Comparison of ENCODE assay signal across 16 mouse cellular contexts in the genomic region with DNA sequence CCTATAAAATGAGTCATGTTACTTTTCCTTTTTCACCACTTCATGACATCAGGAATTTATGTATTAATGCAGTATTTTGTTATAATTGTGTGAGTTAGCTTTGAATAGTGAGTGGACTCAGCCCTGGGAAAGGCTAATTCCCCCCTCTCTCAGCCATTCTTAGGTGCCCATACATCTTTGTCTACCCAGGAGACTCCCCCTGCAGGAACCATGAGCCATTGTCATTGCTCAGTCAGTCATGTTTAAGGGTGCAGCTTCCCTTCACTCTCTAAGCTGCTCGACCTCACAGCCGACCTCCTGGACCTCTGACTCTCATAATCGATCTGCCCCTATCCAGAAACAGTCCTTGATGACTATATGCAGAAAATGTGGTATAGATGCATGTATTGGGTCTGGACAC. TPM values are rescaled to one million over a fixed set of nuclear protein-coding genes. Genes with fewer than 3 reads are reported as not detected.
A peak's percentile ranks its signal among the peaks of the same experiment; 100 is the strongest.
DNase-seq lines count a peak whose midpoint lies in the region; ATAC-seq and TF ChIP-seq lines count a peak whose summit lies in the region.
"Not testable (repeated sequence)": the region's sequence is repeated elsewhere in the genome, so short reads cannot be mapped to it uniquely, and the experiment has no call there.
"Had no signal": no experiment of that assay in that cellular context is flagged by ENCODE, and none has a peak within 500 bp of the region (broad histone marks: within the 10 kb centered on the region; RNA-seq: fewer than 3 reads in every experiment).

No protein-coding gene starts in this region.

- not testable (repeated sequence) for H3K4me2 ChIP-seq in hindbrain, embryonic 11.5 days (replicated peaks; ENCODE audit: low read depth, low read length); neural tube, embryonic 15.5 days

- H3K27me3 ChIP-seq in hindbrain, embryonic 11.5 days (ENCODE audit: control insufficient read depth, insufficient read depth, low read length); neural tube, embryonic 15.5 days (replicated peaks): not testable (repeated sequence)

- H3K27ac ChIP-seq in hindbrain, embryonic 11.5 days (ENCODE audit: low read depth, low read length); layer of hippocampus, adult 2 months; neural tube, embryonic 15.5 days (replicated peaks): not testable (repeated sequence)

- H3K9me3 ChIP-seq in hindbrain, embryonic 11.5 days (ENCODE audit: control insufficient read depth, low read length); neural tube, embryonic 15.5 days (replicated peaks): not testable (repeated sequence)

- not testable (repeated sequence) for H3K9ac ChIP-seq in hindbrain, embryonic 11.5 days (ENCODE audit: low read depth, low read length); neural tube, embryonic 15.5 days (replicated peaks)

- ATAC-seq in common myeloid progenitor, adult 5-6 weeks (replicated peaks; ENCODE audit: low read depth, poor library complexity, severe bottlenecking): peak; percentile 57
- 0 out of 2 replicates have a peak, but pooled peaks have one; percentile 38 for ATAC-seq in hindbrain, embryonic 11.5 days (ENCODE audit: low FRiP score)
- peak; percentile 78 for ATAC-seq in megakaryocyte-erythroid progenitor cell, adult 5-6 weeks (replicated peaks; ENCODE audit: low FRiP score, low TSS enrichment, poor library complexity, severe bottlenecking)
- ATAC-seq in neural tube, embryonic 15.5 days (ENCODE audit: low FRiP score): peak; percentile 37; the same call in 1 of the 2 replicates

- not testable (repeated sequence) for H3K4me1 ChIP-seq in hindbrain, embryonic 11.5 days (replicated peaks; ENCODE audit: control insufficient read depth, insufficient read depth, low read length); neural tube, embryonic 15.5 days

- TF ChIP-seq CTCF in layer of hippocampus, adult 2 months (conservative IDR thresholded peaks at IDR 0.05): 0 out of 2 replicates have a peak, but pooled peaks have one; percentile 4

- peak; percentile 50 for DNase-seq in A20 (ENCODE audit: low read depth, low spot score)
- not testable (repeated sequence) for DNase-seq in hindbrain, embryonic 11.5 days (ENCODE audit: low spot score); layer of hippocampus, adult 2 months (ENCODE audit: low spot score in 2 of 2)

- H3K36me3 ChIP-seq in hindbrain, embryonic 11.5 days (ENCODE audit: control insufficient read depth, insufficient read depth, low read length); neural tube, embryonic 15.5 days: not testable (repeated sequence)

- 65% methylated on average over 3 of the region's 3 CpGs for WGBS in hindbrain, embryonic 11.5 days
- WGBS in neural tube, embryonic 15.5 days: 53% methylated on average over 3 of the region's 3 CpGs

- not testable (repeated sequence) for H3K4me3 ChIP-seq in hindbrain, embryonic 11.5 days (ENCODE audit: low read depth, low read length); layer of hippocampus, adult 2 months; neural tube, embryonic 15.5 days (replicated peaks)

RNA-seq across cellular contexts. Expression of a gene that starts 0.6 kb away (rescaled TPM):
- total RNA-seq in common myeloid progenitor, adult 5-6 weeks (2017): 4.3 and 4.4 TPM in 2 replicates
- polyA plus RNA-seq in hindbrain, embryonic 11.5 days (2014; fragmentation: Nextera tagmentation; extraction: Ambion mirVana): 1.1 and 1.2 TPM in 2 replicates
- under 1 TPM; 0.52 to 0.59 TPM for total RNA-seq in layer of hippocampus, adult 2 months (2021)
- 2.4 and 2.6 TPM in 2 replicates for total RNA-seq in megakaryocyte-erythroid progenitor cell, adult 5-6 weeks (2014; fragmentation: Nextera tagmentation)
- total RNA-seq in megakaryocyte-erythroid progenitor cell, adult 5-6 weeks (2017): 1.7 and 3.7 TPM in 2 replicates
- 0.65 and 1.1 TPM in 2 replicates for polyA plus RNA-seq in neural tube, embryonic 15.5 days (2015; fragmentation: Nextera tagmentation; extraction: Ambion mirVana)
- polyA plus RNA-seq: erythroblast, embryonic 14.5 days had no signal

RNA-seq across cellular contexts. Expression of a gene that starts 0.7 kb away (rescaled TPM):
- 4.4 TPM in 1 of 2 replicates, not detected in the other for total RNA-seq in common myeloid progenitor, adult 5-6 weeks (2017)
- polyA plus RNA-seq in hindbrain, embryonic 11.5 days (2014; fragmentation: Nextera tagmentation; extraction: Ambion mirVana): 0.25 TPM in 1 of 2 replicates, not detected in the other
- under 1 TPM in 1 of 2 experiments, not detected in 1; 0.72 TPM for total RNA-seq in layer of hippocampus, adult 2 months (2021)
- total RNA-seq in megakaryocyte-erythroid progenitor cell, adult 5-6 weeks (2014; fragmentation: Nextera tagmentation): 0.66 TPM in 1 of 2 replicates, not detected in the other
- 2.3 TPM in 1 of 2 replicates, not detected in the other for total RNA-seq in megakaryocyte-erythroid progenitor cell, adult 5-6 weeks (2017)
- 0.27 TPM in 1 of 2 replicates, not detected in the other for polyA plus RNA-seq in neural tube, embryonic 15.5 days (2015; fragmentation: Nextera tagmentation; extraction: Ambion mirVana)
- total RNA-seq: gastrocnemius, postnatal 36 days had no signal
- polyA plus RNA-seq: cerebellum, adult 2 months; embryonic facial prominence, embryonic 11.5 days; embryonic facial prominence, embryonic 15.5 days; erythroblast, embryonic 14.5 days; forebrain, embryonic 15.5 days; hindbrain, embryonic 14.5 days had no signal

RNA-seq across cellular contexts. Expression of a gene that starts 15.8 kb away (rescaled TPM):
- 8.7 and 9.1 TPM in 2 replicates for total RNA-seq in common myeloid progenitor, adult 5-6 weeks (2017)
- polyA plus RNA-seq in hindbrain, embryonic 11.5 days (2014; fragmentation: Nextera tagmentation; extraction: Ambion mirVana): 0.75 and 1.2 TPM in 2 replicates
- total RNA-seq in layer of hippocampus, adult 2 months (2021): 1 to 10 TPM; 1.0 to 1.2 TPM
- 6.1 and 7.5 TPM in 2 replicates for total RNA-seq in megakaryocyte-erythroid progenitor cell, adult 5-6 weeks (2014; fragmentation: Nextera tagmentation)
- total RNA-seq in megakaryocyte-erythroid progenitor cell, adult 5-6 weeks (2017): 6.3 and 10.5 TPM in 2 replicates
- 0.56 and 0.77 TPM in 2 replicates for polyA plus RNA-seq in neural tube, embryonic 15.5 days (2015; fragmentation: Nextera tagmentation; extraction: Ambion mirVana)
- polyA plus RNA-seq: erythroblast, embryonic 14.5 days had no signal

RNA-seq across cellular contexts. Expression of a gene that starts 15.9 kb away (rescaled TPM):
- total RNA-seq in common myeloid progenitor, adult 5-6 weeks (2017): 0.92 and 8.2 TPM in 2 replicates
- not detected in 2 replicates for polyA plus RNA-seq in hindbrain, embryonic 11.5 days (2014; fragmentation: Nextera tagmentation; extraction: Ambion mirVana)
- under 1 TPM; 0.81 to 0.82 TPM for total RNA-seq in layer of hippocampus, adult 2 months (2021)
- 6.6 and 13.8 TPM in 2 replicates for total RNA-seq in megakaryocyte-erythroid progenitor cell, adult 5-6 weeks (2014; fragmentation: Nextera tagmentation)
- 3.5 TPM in 1 of 2 replicates, not detected in the other for total RNA-seq in megakaryocyte-erythroid progenitor cell, adult 5-6 weeks (2017)
- not detected in 2 replicates for polyA plus RNA-seq in neural tube, embryonic 15.5 days (2015; fragmentation: Nextera tagmentation; extraction: Ambion mirVana)
- total RNA-seq: ES-E14; gastrocnemius, postnatal 36 days had no signal
- polyA plus RNA-seq: cerebellum, adult 2 months; embryonic facial prominence, embryonic 11.5 days; embryonic facial prominence, embryonic 15.5 days; erythroblast, embryonic 14.5 days; forebrain, embryonic 10.5 days; forebrain, embryonic 15.5 days; heart, embryonic 10.5 days; hindbrain, embryonic 14.5 days had no signal

RNA-seq across cellular contexts. Expression of a gene that starts 23.4 kb away (rescaled TPM):
- total RNA-seq in common myeloid progenitor, adult 5-6 weeks (2017): 5.3 and 6.3 TPM in 2 replicates
- polyA plus RNA-seq in hindbrain, embryonic 11.5 days (2014; fragmentation: Nextera tagmentation; extraction: Ambion mirVana): 3.2 and 4.3 TPM in 2 replicates
- 1 to 10 TPM; 3.5 to 4.0 TPM for total RNA-seq in layer of hippocampus, adult 2 months (2021)
- 4.3 and 6.2 TPM in 2 replicates for total RNA-seq in megakaryocyte-erythroid progenitor cell, adult 5-6 weeks (2014; fragmentation: Nextera tagmentation)
- 10.5 and 11.5 TPM in 2 replicates for total RNA-seq in megakaryocyte-erythroid progenitor cell, adult 5-6 weeks (2017)
- 4.0 and 5.5 TPM in 2 replicates for polyA plus RNA-seq in neural tube, embryonic 15.5 days (2015; fragmentation: Nextera tagmentation; extraction: Ambion mirVana)
